Mouse (Mus musculus): ENCODE results near the gene Ece1. TPM values are rescaled to one million over a fixed set of nuclear protein-coding genes. Genes with fewer than 3 reads are reported as not detected.

The Ece1 gene
- polyA plus RNA-seq, 1 experiment from 2014 or later: 69.0 TPM

DNA sequence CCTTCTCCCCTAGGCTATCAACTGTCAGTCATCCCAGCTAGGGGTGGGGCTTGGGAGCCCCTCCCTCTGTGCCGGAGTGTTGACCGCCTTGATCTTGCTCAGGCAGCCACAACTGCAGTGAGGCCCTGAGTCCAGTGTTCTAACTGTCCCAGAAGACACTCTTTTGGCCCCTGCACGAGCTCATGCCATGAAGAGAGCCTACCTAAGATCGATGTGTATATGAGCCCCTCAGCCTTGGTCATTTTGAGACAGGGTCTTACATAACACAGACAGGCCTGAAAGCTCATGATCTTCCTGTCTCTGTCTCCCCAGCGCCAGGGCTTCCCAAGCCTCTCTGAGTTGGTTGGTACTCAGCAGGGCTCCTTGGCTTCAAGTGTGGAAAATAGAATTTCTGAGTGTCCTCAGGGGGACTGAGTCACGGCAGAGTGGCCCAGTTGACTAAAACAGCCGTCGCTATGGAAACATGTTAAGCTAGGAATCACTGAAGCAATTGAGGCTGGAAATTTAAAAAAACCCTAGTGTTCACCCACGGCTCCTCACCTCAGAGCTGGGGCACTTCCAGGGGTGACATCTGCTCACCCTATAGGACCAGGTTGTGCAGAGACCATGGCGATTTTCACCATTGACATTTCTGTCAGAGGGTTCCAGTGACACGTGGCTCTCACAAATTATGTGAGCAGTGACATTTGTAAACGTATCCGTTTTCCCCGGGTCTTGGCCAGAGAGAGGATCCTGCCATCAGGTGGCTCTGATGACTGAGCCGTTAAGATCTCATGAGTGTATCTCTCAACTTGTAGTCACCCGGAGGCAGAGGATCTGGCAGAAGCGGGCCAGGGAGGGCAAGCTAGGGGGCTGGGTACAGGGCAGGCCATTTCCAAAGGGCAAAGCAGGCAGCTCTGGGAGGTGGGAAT lies 80.1 kb downstream of the Ece1 start:
- Histone ChIP-seq H3K4me1 (ENCODE audit: control insufficient read depth, insufficient read depth, low read length) (0 out of 2 replicates have a peak, but pooled peaks cover 3% of the 10 kb centered on the region), H3K4me3 (ENCODE audit: low read length) (no peak overlapping the region), H3K36me3 (ENCODE audit: control insufficient read depth, insufficient read depth, low read length) (peaks cover 53% of the 10 kb centered on the region), H3K27me3 (ENCODE audit: control insufficient read depth, insufficient read depth, low read length) (no peaks in the 10 kb centered on the region), H3K4me2 (replicated peaks; ENCODE audit: low read depth, low read length) (no peak overlapping the region), H3K27ac (ENCODE audit: low read depth, low read length) (no peak overlapping the region), H3K9ac (ENCODE audit: low read depth, low read length) (no peak overlapping the region), H3K9me3 (ENCODE audit: control insufficient read depth, low read length) (no peaks in the 10 kb centered on the region)
- ATAC-seq (ENCODE audit: low FRiP score, low TSS enrichment): peak; percentile 50; the same call in 1 of the 2 replicates
- WGBS: 45% methylated on average over 17 of the region's 17 CpGs

DNA sequence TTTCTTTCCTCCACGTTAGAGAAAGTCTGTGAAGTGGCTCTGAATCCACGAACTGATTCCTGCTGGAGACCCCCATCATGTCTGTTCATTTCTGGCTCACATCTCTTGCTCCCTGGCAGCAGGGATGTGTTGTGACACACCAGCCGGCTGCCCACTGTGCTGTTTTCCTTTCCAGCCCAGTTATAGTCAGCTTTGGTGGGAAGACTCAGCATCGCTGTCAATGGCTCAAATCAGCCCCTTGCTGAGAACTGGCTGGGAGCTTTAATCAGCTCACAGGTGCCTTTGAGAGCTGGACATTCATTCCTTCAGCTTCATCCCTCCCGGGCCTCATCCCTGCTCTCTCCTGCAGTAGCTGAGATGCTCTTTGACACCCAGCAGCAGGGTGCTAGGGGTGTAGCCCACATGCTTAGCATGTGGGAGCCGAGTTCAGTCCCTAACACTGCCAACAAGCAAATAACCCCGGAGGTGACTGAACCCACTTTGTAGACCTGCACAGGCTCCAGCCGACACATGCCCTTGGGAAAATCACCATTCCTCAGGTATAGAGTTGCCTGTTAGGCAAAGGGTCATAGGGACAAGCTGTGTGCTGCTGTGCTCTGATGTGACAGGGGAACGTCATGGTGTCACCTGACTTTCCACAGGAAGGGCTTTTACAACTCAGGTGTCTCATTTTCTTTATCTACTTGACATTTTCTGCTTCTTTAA lies 80.9 kb downstream of the Ece1 start:
- no peak for ATAC-seq (ENCODE audit: low FRiP score, low TSS enrichment)
- H3K4me2 ChIP-seq (replicated peaks; ENCODE audit: low read depth, low read length): no peak overlapping the region
- H3K4me3 ChIP-seq (ENCODE audit: low read length): no peak overlapping the region
- peaks cover 48% of the 10 kb centered on the region for H3K36me3 ChIP-seq (ENCODE audit: control insufficient read depth, insufficient read depth, low read length)
- H3K9ac ChIP-seq (ENCODE audit: low read depth, low read length): no peak overlapping the region
- no peaks in the 10 kb centered on the region for H3K9me3 ChIP-seq (ENCODE audit: control insufficient read depth, low read length)
- H3K4me1 ChIP-seq (ENCODE audit: control insufficient read depth, insufficient read depth, low read length): 0 out of 2 replicates have a peak, but pooled peaks cover 3% of the 10 kb centered on the region
- 69% methylated on average over 9 of the region's 9 CpGs for WGBS
- H3K27me3 ChIP-seq (ENCODE audit: control insufficient read depth, insufficient read depth, low read length): no peaks in the 10 kb centered on the region
- H3K27ac ChIP-seq (ENCODE audit: low read depth, low read length): no peak overlapping the region

DNA sequence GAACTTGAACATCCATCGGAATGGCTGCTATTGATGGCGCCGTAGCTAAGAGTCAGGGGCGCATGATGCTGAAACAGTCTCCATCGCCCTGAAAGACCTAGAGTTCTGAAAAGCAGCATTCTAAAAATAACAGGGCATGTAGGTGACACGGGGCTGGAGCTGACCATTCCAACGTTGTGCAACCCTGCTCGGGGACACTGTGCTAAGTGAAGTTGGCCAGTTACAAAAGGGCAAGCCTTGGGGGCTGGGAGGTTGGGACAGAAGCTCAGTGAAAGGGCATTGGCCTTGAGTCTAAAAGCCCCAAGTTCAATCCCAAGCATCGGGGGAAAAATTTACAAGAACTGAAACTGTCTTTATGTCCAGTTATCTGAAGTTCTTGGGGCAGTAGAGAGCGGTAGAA lies 81.5 kb downstream of the Ece1 start:
- ATAC-seq (ENCODE audit: low FRiP score, low TSS enrichment): no peak
- peaks cover 50% of the 10 kb centered on the region for H3K36me3 ChIP-seq (ENCODE audit: control insufficient read depth, insufficient read depth, low read length)

DNA sequence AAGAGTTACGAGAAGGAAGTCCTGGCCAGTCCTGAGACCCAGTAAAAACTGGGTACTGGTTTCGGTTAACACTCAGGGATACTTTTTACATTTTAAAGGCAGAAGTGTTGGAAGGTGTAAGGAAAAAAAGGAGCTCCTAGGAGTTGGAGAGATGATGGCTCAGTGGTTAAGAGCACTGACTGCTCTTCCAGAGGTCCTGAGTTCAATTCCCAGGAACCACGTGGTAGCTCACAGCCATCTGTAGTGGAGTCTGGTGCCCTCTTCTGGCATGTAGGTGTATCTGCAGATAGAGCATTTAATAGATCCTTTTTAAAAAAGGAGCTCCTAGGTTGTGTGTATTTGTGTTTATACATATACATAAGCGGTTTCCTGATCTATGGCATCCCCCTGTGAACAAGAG lies 83.3 kb downstream of the Ece1 start:
- ATAC-seq (ENCODE audit: low FRiP score, low TSS enrichment): no peak
- Histone ChIP-seq H3K4me1 (ENCODE audit: control insufficient read depth, insufficient read depth, low read length) (0 out of 2 replicates have a peak, but pooled peaks cover 3% of the 10 kb centered on the region), H3K27ac (ENCODE audit: low read depth, low read length) (no peak overlapping the region), H3K27me3 (ENCODE audit: control insufficient read depth, insufficient read depth, low read length) (no peaks in the 10 kb centered on the region), H3K9ac (ENCODE audit: low read depth, low read length) (no peak overlapping the region), H3K9me3 (ENCODE audit: control insufficient read depth, low read length) (no peaks in the 10 kb centered on the region), H3K4me3 (ENCODE audit: low read length) (no peak overlapping the region), H3K36me3 (ENCODE audit: control insufficient read depth, insufficient read depth, low read length) (peaks cover 51% of the 10 kb centered on the region), H3K4me2 (replicated peaks; ENCODE audit: low read depth, low read length) (no peak overlapping the region)
- 75% methylated on average over 4 of the region's 4 CpGs for WGBS

More for the DNA sequence above, 81.5 kb downstream of the Ece1 start:
- WGBS: 92% methylated on average over 10 of the region's 10 CpGs
- Histone ChIP-seq H3K4me1 (ENCODE audit: control insufficient read depth, insufficient read depth, low read length) (0 out of 2 replicates have a peak, but pooled peaks cover 3% of the 10 kb centered on the region), H3K9ac (ENCODE audit: low read depth, low read length) (no peak overlapping the region), H3K27me3 (ENCODE audit: control insufficient read depth, insufficient read depth, low read length) (no peaks in the 10 kb centered on the region), H3K27ac (ENCODE audit: low read depth, low read length) (no peak overlapping the region), H3K9me3 (ENCODE audit: control insufficient read depth, low read length) (no peaks in the 10 kb centered on the region), H3K4me2 (replicated peaks; ENCODE audit: low read depth, low read length) (no peak overlapping the region), H3K4me3 (ENCODE audit: low read length) (no peak overlapping the region)

DNA sequence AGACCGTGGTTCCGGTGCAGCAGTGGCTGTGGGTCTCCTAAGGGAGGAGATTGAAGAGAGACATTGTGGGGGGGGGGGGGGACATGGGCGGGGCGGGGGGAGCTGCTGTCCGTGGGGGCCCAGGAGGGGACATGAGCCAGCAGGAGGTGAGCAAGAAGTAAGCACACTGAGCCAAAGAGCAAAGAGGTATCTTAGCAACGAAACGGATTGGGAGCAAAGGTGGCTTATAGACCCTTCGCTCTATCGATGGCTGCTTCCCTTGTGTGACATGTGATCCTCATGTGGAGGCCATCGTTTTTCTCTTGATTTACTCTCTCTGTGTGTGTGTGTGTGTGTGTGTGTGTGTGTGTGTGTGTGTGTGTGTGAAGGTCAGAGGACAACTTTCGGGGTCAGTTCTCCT lies 84.4 kb downstream of the Ece1 start:
- WGBS: 75% methylated on average over 11 of the region's 11 CpGs
- no peak for ATAC-seq (ENCODE audit: low FRiP score, low TSS enrichment)
- H3K9ac ChIP-seq (ENCODE audit: low read depth, low read length): no peak overlapping the region
- H3K27ac ChIP-seq (ENCODE audit: low read depth, low read length): no peak overlapping the region
- H3K4me3 ChIP-seq (ENCODE audit: low read length): no peak overlapping the region
- peaks cover 49% of the 10 kb centered on the region for H3K36me3 ChIP-seq (ENCODE audit: control insufficient read depth, insufficient read depth, low read length)
- H3K9me3 ChIP-seq (ENCODE audit: control insufficient read depth, low read length): no peaks in the 10 kb centered on the region
- H3K4me1 ChIP-seq (ENCODE audit: control insufficient read depth, insufficient read depth, low read length): 0 out of 2 replicates have a peak, but pooled peaks cover 3% of the 10 kb centered on the region
- no peak overlapping the region for H3K4me2 ChIP-seq (replicated peaks; ENCODE audit: low read depth, low read length)
- no peaks in the 10 kb centered on the region for H3K27me3 ChIP-seq (ENCODE audit: control insufficient read depth, insufficient read depth, low read length)

DNA sequence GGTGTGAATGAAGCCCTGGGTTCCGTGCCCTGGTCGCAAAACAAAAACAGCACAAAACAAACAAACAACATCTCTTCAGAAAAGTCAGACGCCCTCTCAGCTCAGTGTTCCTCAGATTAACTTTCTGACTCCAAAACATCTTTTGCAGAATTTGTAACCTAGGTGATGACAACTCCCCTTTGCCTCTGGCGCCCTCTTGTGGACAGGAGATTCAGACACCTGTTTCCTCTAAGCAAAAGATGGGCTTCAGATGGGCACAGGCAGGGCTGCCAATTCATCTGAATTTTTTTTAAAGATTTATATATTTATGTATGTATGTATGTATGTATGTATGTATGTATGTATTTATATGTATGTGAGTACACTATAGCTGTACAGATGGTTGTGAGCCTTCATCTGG lies 90.8 kb downstream of the Ece1 start:
- no peak overlapping the region for H3K4me3 ChIP-seq (ENCODE audit: low read length)
- H3K36me3 ChIP-seq (ENCODE audit: control insufficient read depth, insufficient read depth, low read length): peaks cover 66% of the 10 kb centered on the region
- 32% methylated on average over 4 of the region's 4 CpGs for WGBS
- no peaks in the 10 kb centered on the region for H3K9me3 ChIP-seq (ENCODE audit: control insufficient read depth, low read length)
- H3K27ac ChIP-seq (ENCODE audit: low read depth, low read length): no peak overlapping the region
- H3K4me2 ChIP-seq (replicated peaks; ENCODE audit: low read depth, low read length): no peak overlapping the region
- no peaks in the 10 kb centered on the region for H3K4me1 ChIP-seq (ENCODE audit: control insufficient read depth, insufficient read depth, low read length)
- no peaks in the 10 kb centered on the region for H3K27me3 ChIP-seq (ENCODE audit: control insufficient read depth, insufficient read depth, low read length)
- no peak for ATAC-seq (ENCODE audit: low FRiP score, low TSS enrichment)
- no peak overlapping the region for H3K9ac ChIP-seq (ENCODE audit: low read depth, low read length)

DNA sequence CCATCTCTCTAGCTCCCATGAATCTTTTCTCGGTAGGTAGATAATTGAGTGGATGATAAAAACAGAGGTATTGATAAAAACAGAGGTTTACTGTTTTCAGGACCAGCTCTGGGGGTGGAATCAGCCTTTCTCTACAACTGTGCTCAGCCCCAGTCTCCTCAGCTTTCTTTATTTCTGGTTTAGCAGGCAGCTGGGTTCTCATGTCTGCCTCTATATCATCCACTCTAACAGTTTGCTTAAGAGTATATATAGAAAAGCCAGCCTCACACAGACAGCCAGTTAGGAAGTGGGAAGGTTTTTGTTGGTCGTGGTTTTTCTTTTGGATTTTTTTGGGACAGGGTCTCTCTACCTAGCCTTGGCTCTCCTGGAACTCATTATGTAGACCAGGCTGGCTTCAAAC lies 92.1 kb downstream of the Ece1 start:
- no peaks in the 10 kb centered on the region for H3K9me3 ChIP-seq (ENCODE audit: control insufficient read depth, low read length)
- peaks cover 64% of the 10 kb centered on the region for H3K36me3 ChIP-seq (ENCODE audit: control insufficient read depth, insufficient read depth, low read length)
- no peaks in the 10 kb centered on the region for H3K27me3 ChIP-seq (ENCODE audit: control insufficient read depth, insufficient read depth, low read length)
- no peak overlapping the region for H3K4me2 ChIP-seq (replicated peaks; ENCODE audit: low read depth, low read length)
- ATAC-seq (ENCODE audit: low FRiP score, low TSS enrichment): no peak
- no peaks in the 10 kb centered on the region for H3K4me1 ChIP-seq (ENCODE audit: control insufficient read depth, insufficient read depth, low read length)
- no peak overlapping the region for H3K9ac ChIP-seq (ENCODE audit: low read depth, low read length)
- H3K27ac ChIP-seq (ENCODE audit: low read depth, low read length): no peak overlapping the region
- H3K4me3 ChIP-seq (ENCODE audit: low read length): no peak overlapping the region
- WGBS: 92% methylated on average over 2 of the region's 2 CpGs

DNA sequence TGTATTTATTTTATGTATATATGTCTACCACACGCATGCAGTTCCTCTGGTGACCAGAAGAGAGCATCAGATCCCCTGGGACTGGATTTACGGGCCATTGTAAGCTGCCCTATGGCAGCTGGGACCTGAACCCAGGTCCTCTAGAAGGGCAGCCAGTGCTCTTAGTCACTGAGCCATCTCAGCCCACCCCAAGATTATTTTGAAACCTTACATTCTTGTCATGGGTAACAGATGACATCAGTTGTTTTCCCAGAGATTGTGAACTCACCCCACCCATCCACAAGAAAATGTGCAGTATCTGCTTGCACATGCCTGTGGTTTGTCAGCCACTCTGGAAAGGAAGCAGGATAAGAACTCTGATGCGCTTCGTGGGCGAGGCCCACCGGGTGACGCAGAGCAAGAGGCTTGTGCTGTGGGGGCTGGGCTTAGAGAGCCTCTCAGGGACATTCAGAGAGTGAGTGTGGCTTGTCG lies 92.9 kb downstream of the Ece1 start:
- Histone ChIP-seq H3K27me3 (ENCODE audit: control insufficient read depth, insufficient read depth, low read length) (no peaks in the 10 kb centered on the region), H3K27ac (ENCODE audit: low read depth, low read length) (no peak overlapping the region), H3K4me2 (replicated peaks; ENCODE audit: low read depth, low read length) (no peak overlapping the region), H3K4me1 (ENCODE audit: control insufficient read depth, insufficient read depth, low read length) (no peaks in the 10 kb centered on the region), H3K9ac (ENCODE audit: low read depth, low read length) (no peak overlapping the region), H3K9me3 (ENCODE audit: control insufficient read depth, low read length) (0 out of 2 replicates have a peak, but pooled peaks cover 4% of the 10 kb centered on the region), H3K36me3 (ENCODE audit: control insufficient read depth, insufficient read depth, low read length) (peaks cover 64% of the 10 kb centered on the region), H3K4me3 (ENCODE audit: low read length) (no peak overlapping the region)
- WGBS: 88% methylated on average over 8 of the region's 8 CpGs
- ATAC-seq (ENCODE audit: low FRiP score, low TSS enrichment): no peak

DNA sequence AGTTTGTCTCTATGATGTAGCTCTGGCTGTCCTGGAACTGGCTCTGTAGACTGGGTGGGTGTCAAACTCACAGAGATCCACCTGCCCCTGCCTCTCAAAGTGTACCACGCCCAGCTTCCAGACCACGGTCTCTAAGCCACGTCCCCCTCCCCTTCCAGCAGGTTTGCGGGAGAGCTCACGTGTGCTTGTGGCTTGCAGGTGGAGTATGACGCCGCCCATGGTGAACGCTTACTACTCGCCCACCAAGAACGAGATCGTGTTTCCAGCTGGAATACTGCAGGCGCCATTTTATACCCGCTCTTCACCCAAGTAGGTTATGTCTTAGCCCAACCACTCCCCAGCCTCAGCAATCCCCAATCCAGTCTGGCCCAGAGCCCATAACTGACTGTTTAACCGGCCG lies 94.2 kb downstream of the Ece1 start:
- no peak overlapping the region for H3K4me3 ChIP-seq (ENCODE audit: low read length)
- no peak overlapping the region for H3K27ac ChIP-seq (ENCODE audit: low read depth, low read length)
- no peak overlapping the region for H3K9ac ChIP-seq (ENCODE audit: low read depth, low read length)
- no peaks in the 10 kb centered on the region for H3K4me1 ChIP-seq (ENCODE audit: control insufficient read depth, insufficient read depth, low read length)
- no peak overlapping the region for H3K4me2 ChIP-seq (replicated peaks; ENCODE audit: low read depth, low read length)
- no peaks in the 10 kb centered on the region for H3K27me3 ChIP-seq (ENCODE audit: control insufficient read depth, insufficient read depth, low read length)
- no peak for ATAC-seq (ENCODE audit: low FRiP score, low TSS enrichment)
- 0 out of 2 replicates have a peak, but pooled peaks cover 4% of the 10 kb centered on the region for H3K9me3 ChIP-seq (ENCODE audit: control insufficient read depth, low read length)
- peaks cover 58% of the 10 kb centered on the region for H3K36me3 ChIP-seq (ENCODE audit: control insufficient read depth, insufficient read depth, low read length)
- 96% methylated on average over 15 of the region's 15 CpGs for WGBS

Measured in kidney, embryonic 14.5 days (tissue).